Mouse (Mus musculus) Muller cell, postnatal 12 days (primary cell): ENCODE measurements at regions not wholly inside any gene's neighbourhood (a gene's known extent, or its start where the extent isn't known, plus 50 kb on each side); places are given as distances from the start of the nearest gene placed in this dataset.
"Not testable (repeated sequence)": the region's sequence is repeated elsewhere in the genome, so short reads cannot be mapped to it uniquely, and the experiment has no call there.

Source experiments
- DNase-seq: peaks from one replicate; pipeline ENCODE4 v3.0.0-alpha.2; 2015; ENCODE audit errors: inconsistent ontology term

DNA sequence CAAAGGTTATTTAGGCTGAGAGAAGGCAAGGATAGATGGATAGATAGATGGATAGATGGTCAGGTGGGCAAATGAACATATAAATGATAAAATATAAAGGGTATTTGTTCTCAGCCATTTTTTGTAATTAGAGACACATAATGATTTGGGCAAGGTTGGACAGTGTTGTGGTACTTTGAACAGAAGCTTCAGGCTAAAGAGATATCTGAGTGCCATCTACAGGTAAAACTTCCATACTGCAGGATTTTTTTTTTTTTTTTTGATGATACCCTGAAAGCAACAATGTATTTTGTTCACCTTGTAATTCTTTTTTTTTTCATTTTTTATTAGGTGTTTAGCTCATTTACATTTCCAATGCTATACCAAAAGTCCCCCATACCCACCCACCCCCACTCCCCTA is 110.1 kb upstream of the Trabd2b start:
- no peak for DNase-seq

GRCm38 (mm10) chr4:114298517-114298916 is 108.0 kb upstream of the Trabd2b start:
- not testable (repeated sequence) for DNase-seq

GRCm38 (mm10) chr4:114300390-114301012 is 106.0 kb upstream of the Trabd2b start:
- DNase-seq, result peak; percentile 14

- DNase-seq, result no peak
Measured at GRCm38 (mm10) chr4:114304654-114305053, 101.9 kb upstream of the Trabd2b start.

GRCm38 (mm10) chr4:114307491-114307890 is 99.0 kb upstream of the Trabd2b start:
- no peak for DNase-seq

GRCm38 (mm10) chr4:114308518-114308917 is 98.0 kb upstream of the Trabd2b start:
- DNase-seq, result no peak

DNA sequence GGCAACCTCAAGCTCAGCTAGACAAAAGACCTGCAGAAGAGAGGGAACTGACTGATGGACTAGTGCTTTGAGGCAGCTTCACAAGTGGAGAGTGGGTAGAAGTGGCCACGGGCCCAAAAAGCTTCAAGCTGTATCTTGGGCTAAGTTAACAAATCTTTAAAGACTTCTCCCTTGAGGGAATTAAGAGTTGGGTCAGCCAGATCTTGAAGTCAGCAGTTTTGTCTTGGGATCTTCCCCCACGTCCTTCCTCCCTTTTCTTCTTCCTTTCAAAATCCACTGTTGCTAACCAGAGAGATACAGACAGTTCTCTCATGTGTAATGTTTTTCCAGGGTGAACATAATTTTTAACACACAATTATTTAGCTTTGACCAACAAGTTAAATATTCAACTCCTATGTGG is 91.5 kb upstream of the Trabd2b start:
- DNase-seq, result no peak

- DNase-seq, result no peak
Measured at GRCm38 (mm10) chr4:114315556-114315955, 91.0 kb upstream of the Trabd2b start.

GRCm38 (mm10) chr4:114317076-114317475 is 89.4 kb upstream of the Trabd2b start:
- DNase-seq, result no peak

DNA sequence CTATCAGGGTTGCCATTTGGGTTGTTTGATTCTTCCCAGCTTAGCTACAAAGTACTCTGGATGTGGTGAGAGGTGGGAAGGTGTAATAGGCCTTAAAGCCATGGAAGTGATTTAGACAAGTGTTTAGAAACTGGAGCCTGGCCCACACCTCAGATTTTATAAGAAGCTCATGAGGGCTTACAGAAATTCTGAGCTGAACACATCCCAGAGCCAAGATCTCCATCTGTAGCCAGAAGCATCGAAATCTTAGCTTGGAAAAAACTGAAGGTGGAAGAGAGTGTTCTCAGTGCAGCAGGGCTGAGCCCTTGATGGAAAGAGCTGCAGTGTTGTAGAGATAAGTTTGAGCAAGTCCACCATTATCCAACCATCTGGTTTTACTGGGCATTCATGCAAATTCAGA is 86.4 kb upstream of the Trabd2b start:
- no peak for DNase-seq

DNA sequence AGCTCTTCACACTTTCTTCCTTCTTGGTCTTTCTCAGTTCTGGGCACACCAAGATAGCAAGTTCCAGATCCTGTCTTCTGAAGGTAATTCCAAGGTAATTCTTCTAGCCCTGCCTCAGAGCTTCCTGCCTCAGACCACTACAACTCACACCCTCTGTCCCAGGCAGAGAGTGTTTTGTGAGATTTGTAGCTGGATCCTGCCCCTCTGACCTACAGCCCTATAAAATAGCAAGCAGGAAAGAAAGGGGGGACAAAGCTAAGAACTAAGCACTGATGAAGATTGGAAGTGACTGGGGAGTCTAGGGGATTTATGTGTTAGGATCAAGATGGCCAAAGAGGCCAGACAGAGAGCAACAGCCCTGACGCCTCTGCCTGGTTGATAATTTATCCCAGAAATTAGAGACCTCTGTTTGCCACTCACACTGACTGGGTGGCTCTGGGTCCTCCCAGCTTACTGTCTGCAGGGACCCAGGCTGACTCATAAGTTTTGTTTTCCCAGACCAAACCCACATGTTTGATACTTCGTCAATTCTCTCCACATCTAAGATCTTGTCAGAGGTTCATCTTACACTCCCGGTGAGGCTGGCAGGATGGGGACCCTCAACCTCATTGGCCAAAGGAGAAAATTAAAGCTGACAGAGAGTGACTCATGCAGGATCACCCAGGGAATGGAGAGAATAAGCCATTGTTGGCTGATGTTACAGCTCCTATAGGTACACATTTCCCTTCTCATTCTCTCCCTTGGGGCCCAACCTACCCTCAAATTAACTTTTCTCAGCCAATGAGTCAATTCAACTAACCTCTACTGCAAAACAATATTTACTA is 84.8 kb upstream of the Trabd2b start:
- peak; percentile 12 for DNase-seq

- DNase-seq, result no peak
Measured at GRCm38 (mm10) chr4:114329978-114330377, 76.5 kb upstream of the Trabd2b start.

DNA sequence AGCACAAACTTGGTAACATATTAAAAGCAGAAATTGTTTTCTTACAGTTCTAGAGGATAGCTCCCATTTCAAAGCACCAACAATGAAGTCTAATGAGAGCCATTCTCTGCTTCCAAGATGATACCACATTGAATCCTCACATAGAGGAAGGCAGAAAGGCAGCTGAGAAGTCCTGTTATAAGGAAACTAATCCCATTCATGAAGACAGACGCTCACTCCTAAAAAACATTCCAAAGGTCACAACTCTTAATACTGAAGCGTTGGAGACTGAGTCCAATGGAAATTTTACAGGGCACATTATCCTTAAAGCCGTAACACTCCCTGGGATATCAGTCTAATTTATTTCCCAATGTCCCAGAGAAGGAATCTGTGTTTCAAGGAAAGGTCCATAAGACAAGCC is 75.4 kb upstream of the Trabd2b start:
- DNase-seq, result no peak

DNA sequence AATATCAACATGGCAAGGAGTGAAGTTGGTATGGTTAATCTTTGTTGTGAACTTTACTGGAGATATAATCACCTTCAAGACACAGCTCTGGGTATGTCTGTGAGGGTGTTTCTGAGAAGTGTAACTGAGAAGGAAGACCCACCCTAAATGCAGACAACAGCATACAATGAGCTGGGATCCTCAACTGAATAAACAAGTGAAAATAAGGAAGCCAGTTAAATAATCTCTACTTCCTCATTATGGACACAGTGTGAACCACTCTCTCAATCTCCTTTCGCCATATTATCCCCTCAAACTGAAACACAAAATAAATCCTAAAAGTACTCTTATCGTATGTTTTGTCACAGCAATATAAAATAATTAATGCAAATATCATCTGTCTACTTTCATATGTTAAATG is 71.7 kb upstream of the Trabd2b start:
- DNase-seq, result no peak

- peak; percentile 47 for DNase-seq
Measured at GRCm38 (mm10) chr4:114336029-114336746, 70.3 kb upstream of the Trabd2b start.

DNA sequence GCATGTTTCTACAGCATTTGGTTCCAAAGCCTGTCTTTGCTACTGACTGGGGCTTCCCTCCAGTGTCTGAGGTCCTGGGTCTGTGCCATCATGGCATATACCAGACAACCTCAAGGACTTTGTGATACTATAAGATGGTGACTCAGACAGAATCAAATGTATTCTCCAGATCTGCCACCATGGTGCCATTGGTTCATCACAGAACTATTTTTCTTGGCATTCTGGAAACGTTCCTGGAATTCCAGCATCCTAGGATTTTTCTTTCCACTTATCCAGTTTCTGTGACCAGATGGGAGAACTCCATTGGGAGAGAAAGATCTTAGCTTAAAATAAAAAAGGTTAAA is 69.8 kb upstream of the Trabd2b start:
- peak; percentile 37 for DNase-seq

DNA sequence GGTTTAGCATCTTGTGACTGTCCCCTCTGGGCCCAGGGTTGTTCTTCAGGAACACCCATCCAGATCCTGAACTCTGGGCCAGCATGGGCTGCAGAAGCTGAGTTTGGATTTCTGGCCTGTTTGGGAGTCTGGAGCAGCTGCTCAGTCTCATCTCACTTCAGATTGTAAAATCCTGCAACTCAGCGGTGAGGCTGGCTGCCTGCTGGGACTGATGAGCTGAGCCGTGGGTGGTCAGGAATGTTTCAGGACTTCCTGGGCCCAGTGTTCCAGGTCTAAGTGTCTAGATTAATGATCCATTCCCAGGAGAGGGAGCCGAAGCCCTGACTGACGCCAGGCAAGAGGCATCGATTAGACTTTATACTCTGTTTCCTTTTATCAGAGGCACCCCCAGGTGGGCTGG is 66.7 kb upstream of the Trabd2b start:
- DNase-seq, result no peak

- no peak for DNase-seq
Measured at GRCm38 (mm10) chr4:114345154-114345553, 61.4 kb upstream of the Trabd2b start.

DNA sequence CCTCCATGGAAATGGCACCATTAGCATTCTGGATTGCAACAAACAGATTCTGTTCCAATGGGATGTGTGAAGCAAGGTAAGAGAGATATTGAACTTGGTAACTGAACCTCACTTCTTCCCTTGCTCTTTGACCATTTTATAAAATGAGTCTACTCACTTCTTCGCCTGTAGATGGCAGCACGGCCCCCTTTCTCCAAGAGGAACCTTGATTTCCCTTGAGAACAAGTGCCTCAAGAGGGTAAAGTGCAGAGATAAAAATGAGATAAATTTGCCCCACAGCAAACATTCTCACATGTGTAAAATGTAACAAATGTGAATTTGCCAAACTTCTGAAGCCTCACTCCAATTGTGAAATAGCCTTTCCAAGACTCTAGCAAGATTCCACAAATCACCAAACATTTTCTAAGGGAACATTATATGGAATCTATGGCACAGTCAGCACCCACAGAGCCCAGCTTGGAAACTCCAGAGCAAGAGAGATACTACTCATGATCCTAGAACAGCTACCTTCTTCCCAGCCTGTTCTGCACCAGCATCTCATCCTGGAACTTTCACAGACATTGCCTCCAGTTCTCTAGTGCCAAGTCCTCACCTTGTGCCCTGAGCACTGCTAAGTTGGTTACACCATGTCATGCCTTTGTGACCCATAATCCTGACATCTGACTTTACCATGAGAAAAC is 60.3 kb upstream of the Trabd2b start:
- no peak for DNase-seq

- DNase-seq, result no peak
Measured at GRCm38 (mm10) chr4:114346884-114347283, 59.6 kb upstream of the Trabd2b start.

- no peak for DNase-seq
Measured at GRCm38 (mm10) chr4:114349601-114350000, 56.9 kb upstream of the Trabd2b start.

GRCm38 (mm10) chr4:114351282-114351681 is 55.2 kb upstream of the Trabd2b start:
- no peak for DNase-seq
